Mouse (Mus musculus) heart, embryonic 13.5 days (tissue): ENCODE measurements around the gene Zfyve27. TPM values are rescaled to one million over a fixed set of nuclear protein-coding genes. Genes with fewer than 3 reads are reported as not detected.

Source experiments
- ATAC-seq: fragments of 200-750 bp; cut with Nextera tagmentation; 2 replicates; pipeline ENCODE4 v1.8.0; 2017; ENCODE audit warnings: moderate TSS enrichment; ENCODE audit not compliant: insufficient number of reproducible peaks, low FRiP score, low TSS enrichment; ENCODE audit errors: extremely low read depth
- H3K27ac ChIP-seq: fragments of 300-500 bp; sonication (generic); replicated peaks from 2 replicates; pipeline ENCODE4 v1.5.1; 2015; ENCODE audit warnings: moderate library complexity, mild to moderate bottlenecking, inconsistent platforms
- H3K27me3 ChIP-seq: fragments of 300-500 bp; sonication (generic); replicated peaks from 2 replicates; pipeline ENCODE4 v1.6.1; 2015; ENCODE audit warnings: mild to moderate bottlenecking, inconsistent platforms
- H3K36me3 ChIP-seq: fragments of 300-500 bp; sonication (generic); 2 replicates; pipeline ENCODE4 v1.6.1; 2015; ENCODE audit warnings: mild to moderate bottlenecking, inconsistent platforms
- H3K4me1 ChIP-seq: fragments of 300-500 bp; sonication (generic); 2 replicates; pipeline ENCODE4 v1.6.1; 2015; ENCODE audit warnings: inconsistent platforms
- H3K4me2 ChIP-seq: fragments of 300-500 bp; sonication (generic); 2 replicates; pipeline ENCODE4 v1.6.1; 2015; ENCODE audit warnings: inconsistent platforms, mild to moderate bottlenecking, moderate library complexity
- H3K4me3 ChIP-seq: fragments of 300-500 bp; sonication (generic); 2 replicates; pipeline ENCODE4 v1.5.1; 2015; ENCODE audit warnings: moderate library complexity, mild to moderate bottlenecking, inconsistent platforms
- H3K9ac ChIP-seq: fragments of 300-500 bp; sonication (generic); 2 replicates; pipeline ENCODE4 v1.6.1; 2015; ENCODE audit warnings: inconsistent platforms, mild to moderate bottlenecking, moderate library complexity
- H3K9me3 ChIP-seq: fragments of 300-500 bp; sonication (generic); 2 replicates; pipeline ENCODE4 v1.6.1; 2016; ENCODE audit warnings: inconsistent platforms
- WGBS: fragments of 180-500 bp; shearing (Covaris S2); methylation state at CpG from one replicate; pipeline ENCODE4 v1.1.7; 2015; ENCODE audit warnings: mixed read lengths; 5-methylcytosine and 5-hydroxymethylcytosine counted together
- polyA plus RNA-seq: library from polyadenylated mRNA; unstranded; fragments of >200 nt; fragmentation: Nextera tagmentation; extraction: Ambion mirVana; gene quantifications from 2 replicates; pipeline ENCODE4 v1.2.1, GENCODE M21; 2015

The Zfyve27 gene
- polyA plus RNA-seq, 1 experiment from 2014 or later, result 20.2 TPM

GRCm38 (mm10) chr19:42129509-42130293, 34.0 kb upstream of the Zfyve27 start:
- Histone ChIP-seq H3K4me3 (peak overlapping the region; percentile 63), H3K4me1 (peaks cover 50% of the 10 kb centered on the region), H3K27me3 (no peaks in the 10 kb centered on the region), H3K4me2 (peak overlapping the region; percentile 96), H3K9me3 (no peaks in the 10 kb centered on the region), H3K27ac (peak overlapping the region; percentile 92), H3K36me3 (peaks cover 5% of the 10 kb centered on the region), H3K9ac (peak overlapping the region; percentile 69)
- 32% methylated on average over 14 of the region's 14 CpGs for WGBS
- ATAC-seq, result no peak

DNA sequence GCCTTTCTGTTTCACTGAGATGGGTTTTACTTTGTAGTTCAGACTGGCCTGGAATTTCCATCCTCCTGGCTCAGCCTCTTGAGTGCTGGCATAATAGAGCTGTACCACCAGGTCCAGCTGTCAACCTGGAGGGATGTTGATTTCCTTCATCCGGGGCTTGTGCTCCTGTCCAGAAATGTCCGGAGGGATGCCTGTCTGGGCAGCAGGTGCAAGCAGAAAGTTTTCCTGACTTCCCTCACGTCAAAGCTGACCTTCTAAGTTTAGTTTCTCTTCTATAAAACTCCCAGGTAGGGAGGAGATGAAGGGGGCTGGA, 33.5 kb upstream of the Zfyve27 start:
- Histone ChIP-seq H3K4me2 (no peak overlapping the region), H3K27ac (peak overlapping the region; percentile 92)
- WGBS, result 65% methylated on average over 3 of the region's 3 CpGs

GRCm38 (mm10) chr19:42131101-42131500, 32.6 kb upstream of the Zfyve27 start:
- H3K36me3 ChIP-seq, result no peaks in the 10 kb centered on the region
- H3K27me3 ChIP-seq, result 0 out of 2 replicates have a peak, but pooled peaks cover 5% of the 10 kb centered on the region
- WGBS, result 78% methylated on average over 5 of the region's 5 CpGs
- H3K4me3 ChIP-seq, result no peak overlapping the region
- no peak overlapping the region for H3K9ac ChIP-seq
- no peak overlapping the region for H3K4me2 ChIP-seq
- H3K9me3 ChIP-seq, result no peaks in the 10 kb centered on the region
- no peak overlapping the region for H3K27ac ChIP-seq
- H3K4me1 ChIP-seq, result peaks cover 37% of the 10 kb centered on the region
- no peak for ATAC-seq

More for the DNA sequence above, 33.5 kb upstream of the Zfyve27 start:
- no peak for ATAC-seq
- Histone ChIP-seq H3K36me3 (no peaks in the 10 kb centered on the region; the same call in 1 of the 2 replicates), H3K4me1 (peaks cover 45% of the 10 kb centered on the region), H3K27me3 (no peaks in the 10 kb centered on the region), H3K4me3 (no peak overlapping the region), H3K9me3 (no peaks in the 10 kb centered on the region), H3K9ac (no peak overlapping the region)

GRCm38 (mm10) chr19:42135070-42135469, 28.7 kb upstream of the Zfyve27 start:
- H3K4me3 ChIP-seq, result no peak overlapping the region
- H3K4me2 ChIP-seq, result no peak overlapping the region
- no peaks in the 10 kb centered on the region for H3K36me3 ChIP-seq
- no peak for ATAC-seq
- no peak overlapping the region for H3K9ac ChIP-seq
- peaks cover 5% of the 10 kb centered on the region for H3K4me1 ChIP-seq
- H3K27ac ChIP-seq, result no peak overlapping the region
- no peaks in the 10 kb centered on the region for H3K9me3 ChIP-seq
- H3K27me3 ChIP-seq, result 0 out of 2 replicates have a peak, but pooled peaks cover 5% of the 10 kb centered on the region

- Histone ChIP-seq H3K4me3 (no peak overlapping the region), H3K36me3 (no peaks in the 10 kb centered on the region), H3K27me3 (0 out of 2 replicates have a peak, but pooled peaks cover 5% of the 10 kb centered on the region), H3K9me3 (no peaks in the 10 kb centered on the region), H3K4me2 (no peak overlapping the region), H3K4me1 (no peaks in the 10 kb centered on the region), H3K9ac (no peak overlapping the region), H3K27ac (no peak overlapping the region)
- WGBS, result 46% methylated on average over 5 of the region's 5 CpGs
- no peak for ATAC-seq
Measured at GRCm38 (mm10) chr19:42136126-42136525, 27.6 kb upstream of the Zfyve27 start.

GRCm38 (mm10) chr19:42137167-42137672, 26.5 kb upstream of the Zfyve27 start:
- Histone ChIP-seq H3K36me3 (no peaks in the 10 kb centered on the region), H3K4me2 (no peak overlapping the region), H3K27ac (no peak overlapping the region), H3K4me1 (no peaks in the 10 kb centered on the region), H3K27me3 (0 out of 2 replicates have a peak, but pooled peaks cover 5% of the 10 kb centered on the region), H3K4me3 (no peak overlapping the region), H3K9me3 (no peaks in the 10 kb centered on the region), H3K9ac (no peak overlapping the region)
- ATAC-seq, result no peak
- 87% methylated on average over 4 of the region's 4 CpGs for WGBS

GRCm38 (mm10) chr19:42138517-42139285, 25.1 kb upstream of the Zfyve27 start:
- Histone ChIP-seq H3K4me1 (no peaks in the 10 kb centered on the region), H3K4me2 (no peak overlapping the region), H3K9ac (no peak overlapping the region), H3K4me3 (no peak overlapping the region), H3K27me3 (0 out of 2 replicates have a peak, but pooled peaks cover 5% of the 10 kb centered on the region), H3K9me3 (no peaks in the 10 kb centered on the region), H3K27ac (no peak overlapping the region), H3K36me3 (no peaks in the 10 kb centered on the region)
- 79% methylated on average over 15 of the region's 15 CpGs for WGBS
- ATAC-seq, result no peak

DNA sequence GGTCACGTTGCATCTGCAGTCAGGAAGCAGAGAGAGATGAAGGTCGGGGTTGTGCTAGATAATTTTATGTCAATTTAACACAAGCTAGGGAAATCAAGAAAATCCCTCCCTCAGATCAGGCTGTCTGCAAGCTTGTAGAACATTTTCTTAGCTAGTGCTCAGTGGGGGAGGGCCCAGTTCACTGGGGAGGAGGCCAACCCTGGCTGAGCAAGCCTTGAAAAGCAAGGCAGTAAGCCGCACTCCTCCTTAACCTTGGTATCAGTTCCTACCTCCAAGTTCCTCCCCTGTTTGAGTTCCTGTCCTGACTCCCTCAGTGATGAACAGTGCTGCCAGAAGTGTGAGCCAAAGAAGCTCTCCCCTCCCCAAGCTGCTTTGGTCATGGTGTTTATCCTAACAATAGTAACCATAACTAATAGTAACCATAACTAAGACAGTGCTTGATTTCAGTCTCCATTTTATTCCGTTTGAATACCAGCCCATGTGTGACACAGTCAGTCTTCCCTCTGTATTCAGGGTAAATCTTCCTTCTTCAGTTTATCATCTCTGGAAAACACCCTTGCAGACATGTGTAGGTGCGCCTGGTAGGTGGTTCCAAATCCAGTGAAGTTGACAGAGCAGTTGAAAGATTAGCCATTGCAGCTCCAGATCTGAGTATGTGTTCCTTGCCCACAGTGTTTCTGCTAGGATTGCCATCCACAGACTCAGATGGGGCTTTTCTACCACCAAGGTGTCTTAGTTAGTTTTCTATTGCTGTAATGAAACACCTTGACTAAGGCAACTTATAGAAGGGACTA, 23.8 kb upstream of the Zfyve27 start:
- H3K27me3 ChIP-seq, result 0 out of 2 replicates have a peak, but pooled peaks cover 5% of the 10 kb centered on the region
- no peak for ATAC-seq
- H3K9ac ChIP-seq, result no peak overlapping the region
- H3K9me3 ChIP-seq, result no peaks in the 10 kb centered on the region
- no peak overlapping the region for H3K27ac ChIP-seq
- 69% methylated on average over 5 of the region's 5 CpGs for WGBS
- H3K36me3 ChIP-seq, result no peaks in the 10 kb centered on the region
- H3K4me2 ChIP-seq, result no peak overlapping the region
- H3K4me1 ChIP-seq, result peaks cover 9% of the 10 kb centered on the region
- H3K4me3 ChIP-seq, result no peak overlapping the region

DNA sequence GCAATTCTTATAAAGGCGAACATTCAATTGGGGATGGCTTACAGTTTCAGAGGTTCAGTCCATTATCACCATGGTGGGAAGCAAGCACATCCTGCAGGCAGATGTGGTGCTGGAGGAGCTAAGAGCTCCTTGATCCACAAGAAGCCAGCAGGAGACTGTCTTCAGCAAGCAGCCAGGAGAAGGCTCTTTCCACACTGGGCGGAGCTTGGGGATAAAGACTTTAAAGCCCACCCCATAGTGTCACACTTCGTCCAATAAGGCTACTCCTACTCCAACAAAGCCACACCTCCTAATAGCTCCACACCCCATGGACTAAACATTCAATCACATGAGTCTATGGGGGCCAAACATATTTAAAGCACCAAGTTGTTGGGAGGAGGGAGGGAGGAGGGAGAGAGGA, 21.8 kb upstream of the Zfyve27 start:
- no peak for ATAC-seq
- peaks cover 16% of the 10 kb centered on the region for H3K4me1 ChIP-seq
- H3K4me3 ChIP-seq, result no peak overlapping the region
- 67% methylated on average over 3 of the region's 3 CpGs for WGBS
- H3K9me3 ChIP-seq, result no peaks in the 10 kb centered on the region
- no peaks in the 10 kb centered on the region; the same call in 1 of the 2 replicates for H3K27me3 ChIP-seq
- no peak overlapping the region for H3K9ac ChIP-seq
- H3K4me2 ChIP-seq, result no peak overlapping the region
- H3K36me3 ChIP-seq, result no peaks in the 10 kb centered on the region
- H3K27ac ChIP-seq, result no peak overlapping the region

- Histone ChIP-seq H3K27ac (no peak overlapping the region), H3K4me2 (no peak overlapping the region), H3K4me3 (no peak overlapping the region), H3K9ac (no peak overlapping the region), H3K9me3 (no peaks in the 10 kb centered on the region), H3K4me1 (peaks cover 17% of the 10 kb centered on the region), H3K27me3 (no peaks in the 10 kb centered on the region; the same call in 1 of the 2 replicates), H3K36me3 (no peaks in the 10 kb centered on the region)
- 70% methylated on average over 2 of the region's 2 CpGs for WGBS
- no peak for ATAC-seq
Measured at GRCm38 (mm10) chr19:42142757-42143156, 21.0 kb upstream of the Zfyve27 start.

GRCm38 (mm10) chr19:42144067-42144466, 19.7 kb upstream of the Zfyve27 start:
- 0 out of 2 replicates have a peak overlapping the region, but pooled peaks have one; percentile 17 for H3K27ac ChIP-seq
- H3K4me1 ChIP-seq, result peaks cover 30% of the 10 kb centered on the region
- H3K27me3 ChIP-seq, result no peaks in the 10 kb centered on the region; the same call in 1 of the 2 replicates
- WGBS, result 33% methylated on average over 6 of the region's 6 CpGs
- no peaks in the 10 kb centered on the region for H3K36me3 ChIP-seq
- H3K9ac ChIP-seq, result no peak overlapping the region
- no peak overlapping the region for H3K4me3 ChIP-seq
- peak overlapping the region; percentile 27; the same call in 1 of the 2 replicates for H3K4me2 ChIP-seq
- no peaks in the 10 kb centered on the region for H3K9me3 ChIP-seq
- ATAC-seq, result no peak
